Mouse (Mus musculus) forebrain, embryonic 13.5 days (tissue): ENCODE measurements around the gene Myh7. TPM values are rescaled to one million over a fixed set of nuclear protein-coding genes. Genes with fewer than 3 reads are reported as not detected.

Experiments used
- ATAC-seq: fragments of 200-750 bp; cut with Nextera tagmentation; 2 replicates; pipeline ENCODE4 v1.8.0; 2017
- H3K27ac ChIP-seq: fragments of 300-500 bp; sonication (generic); 2 replicates; pipeline ENCODE4 v1.5.1; 2015; ENCODE audit warnings: inconsistent platforms, mild to moderate bottlenecking, moderate library complexity
- H3K27me3 ChIP-seq: fragments of 300-500 bp; sonication (generic); 2 replicates; pipeline ENCODE4 v1.6.1; 2015; ENCODE audit warnings: mild to moderate bottlenecking, inconsistent platforms
- H3K36me3 ChIP-seq: fragments of 300-500 bp; sonication (generic); 2 replicates; pipeline ENCODE4 v1.6.1; 2015; ENCODE audit warnings: mild to moderate bottlenecking, inconsistent platforms; ENCODE audit not compliant: poor library complexity, severe bottlenecking
- H3K4me1 ChIP-seq: fragments of 300-500 bp; sonication (generic); 2 replicates; pipeline ENCODE4 v1.6.1; 2015; ENCODE audit warnings: inconsistent platforms
- H3K4me2 ChIP-seq: fragments of 300-500 bp; sonication (generic); 2 replicates; pipeline ENCODE4 v1.6.1; 2015; ENCODE audit warnings: inconsistent platforms, mild to moderate bottlenecking, moderate library complexity
- H3K4me3 ChIP-seq: fragments of 300-500 bp; sonication (generic); 2 replicates; pipeline ENCODE4 v1.5.1; 2015; ENCODE audit warnings: mild to moderate bottlenecking, inconsistent platforms
- H3K9ac ChIP-seq: fragments of 300-500 bp; sonication (generic); 2 replicates; pipeline ENCODE4 v1.6.1; 2015; ENCODE audit warnings: mild to moderate bottlenecking, inconsistent platforms
- H3K9me3 ChIP-seq: fragments of 300-500 bp; sonication (generic); replicated peaks from 2 replicates; pipeline ENCODE4 v1.6.1; 2016; ENCODE audit warnings: inconsistent platforms
- WGBS: fragments of 180-500 bp; shearing (Covaris S2); methylation state at CpG from one replicate; pipeline ENCODE4 v1.1.7; 2015; 5-methylcytosine and 5-hydroxymethylcytosine counted together
- polyA plus RNA-seq: library from polyadenylated mRNA; unstranded; fragments of >200 nt; fragmentation: Nextera tagmentation; extraction: Ambion mirVana; gene quantifications from 2 replicates; pipeline ENCODE4 v1.2.1, GENCODE M21; 2015

Myh7 gene
- polyA plus RNA-seq, 1 experiment from 2014 or later, result 2.5 TPM

- Histone ChIP-seq H3K9ac (peak overlapping the region; percentile 21; the same call in 1 of the 2 replicates), H3K36me3 (no peaks in the 10 kb centered on the region), H3K4me1 (peaks cover 16% of the 10 kb centered on the region), H3K4me3 (no peak overlapping the region), H3K27me3 (no peaks in the 10 kb centered on the region), H3K9me3 (no peaks in the 10 kb centered on the region), H3K4me2 (no peak overlapping the region), H3K27ac (no peak overlapping the region)
- 75% methylated on average over 6 of the region's 6 CpGs for WGBS
- ATAC-seq, result no peak
Measured at GRCm38 (mm10) chr14:54936831-54937160, 57.6 kb downstream of the Myh7 start.

- Histone ChIP-seq H3K36me3 (no peaks in the 10 kb centered on the region), H3K9me3 (no peaks in the 10 kb centered on the region), H3K27me3 (no peaks in the 10 kb centered on the region), H3K9ac (peak within 1 kb of the TSS; percentile 21; the same call in 1 of the 2 replicates), H3K27ac (no peak within 1 kb of the TSS), H3K4me3 (no peak within 1 kb of the TSS), H3K4me2 (no peak within 1 kb of the TSS), H3K4me1 (peaks cover 16% of the 10 kb centered on the region)
- 46% methylated on average over 8 of the region's 8 CpGs for WGBS
- peak; percentile 51; the same call in 1 of the 2 replicates for ATAC-seq
Measured at GRCm38 (mm10) chr14:54935904-54936830, 58.3 kb downstream of the Myh7 start, which contains the start of gene Cmtm5. Cmtm5 (plus strand) TSS chr14:54936261.

GRCm38 (mm10) chr14:54932645-54933150 lies 61.7 kb downstream of the Myh7 start, which contains the start of gene Il25:
Il25 (plus strand) TSS chr14:54932695.
- Histone ChIP-seq H3K36me3 (no peaks in the 10 kb centered on the region), H3K27me3 (no peaks in the 10 kb centered on the region), H3K9me3 (no peaks in the 10 kb centered on the region), H3K4me1 (peaks cover 24% of the 10 kb centered on the region), H3K27ac (no peak within 1 kb of the TSS; the same call in 1 of the 2 replicates), H3K4me2 (no peak within 1 kb of the TSS), H3K9ac (no peak within 1 kb of the TSS), H3K4me3 (no peak within 1 kb of the TSS)
- WGBS, result 37% methylated on average over 6 of the region's 6 CpGs
- no peak for ATAC-seq

GRCm38 (mm10) chr14:54930431-54930830 lies 64.0 kb downstream of the Myh7 start:
- no peak for ATAC-seq
- no peak overlapping the region for H3K4me2 ChIP-seq
- 25% methylated on average over 2 of the region's 2 CpGs for WGBS
- H3K36me3 ChIP-seq, result no peaks in the 10 kb centered on the region
- no peak overlapping the region for H3K9ac ChIP-seq
- H3K27ac ChIP-seq, result no peak overlapping the region
- peaks cover 30% of the 10 kb centered on the region for H3K4me1 ChIP-seq
- no peaks in the 10 kb centered on the region for H3K9me3 ChIP-seq
- H3K4me3 ChIP-seq, result no peak overlapping the region
- no peaks in the 10 kb centered on the region for H3K27me3 ChIP-seq

- Histone ChIP-seq H3K36me3 (no peaks in the 10 kb centered on the region), H3K4me2 (no peak overlapping the region), H3K4me1 (peaks cover 35% of the 10 kb centered on the region), H3K27me3 (no peaks in the 10 kb centered on the region), H3K9ac (no peak overlapping the region), H3K9me3 (no peaks in the 10 kb centered on the region), H3K27ac (no peak overlapping the region), H3K4me3 (no peak overlapping the region)
- ATAC-seq, result no peak
- WGBS, result 86% methylated on average over 5 of the region's 5 CpGs
Measured at GRCm38 (mm10) chr14:54929801-54930200, 64.6 kb downstream of the Myh7 start.

- Histone ChIP-seq H3K4me1 (peaks cover 45% of the 10 kb centered on the region), H3K4me2 (peak overlapping the region; percentile 93), H3K4me3 (peak overlapping the region; percentile 58), H3K36me3 (peaks cover 5% of the 10 kb centered on the region; the same call in 1 of the 2 replicates), H3K9ac (peak overlapping the region; percentile 86), H3K27ac (peak overlapping the region; percentile 98), H3K27me3 (no peaks in the 10 kb centered on the region), H3K9me3 (no peaks in the 10 kb centered on the region)
- 11% methylated on average over 7 of the region's 7 CpGs for WGBS
- ATAC-seq, result no peak
Measured at GRCm38 (mm10) chr14:54927296-54927695, 67.1 kb downstream of the Myh7 start.

- WGBS, result under 1% methylated on average over 45 of the region's 58 CpGs
- peak; percentile 68 for ATAC-seq
- peak overlapping the region; percentile 58 for H3K4me3 ChIP-seq
- no peaks in the 10 kb centered on the region for H3K27me3 ChIP-seq
- peak overlapping the region; percentile 93 for H3K4me2 ChIP-seq
- H3K9ac ChIP-seq, result peak overlapping the region; percentile 86
- peaks cover 12% of the 10 kb centered on the region for H3K36me3 ChIP-seq
- peaks cover 45% of the 10 kb centered on the region for H3K4me1 ChIP-seq
- H3K9me3 ChIP-seq, result peaks cover 6% of the 10 kb centered on the region
- H3K27ac ChIP-seq, result peak overlapping the region; percentile 98
Measured at GRCm38 (mm10) chr14:54926401-54927158, 67.8 kb downstream of the Myh7 start.

- 3% methylated on average over 57 of the region's 57 CpGs for WGBS
Measured at GRCm38 (mm10) chr14:54925349-54926342, 68.8 kb downstream of the Myh7 start, which contains the start of gene Efs. Efs (minus strand) TSS chr14:54926126.

GRCm38 (mm10) chr14:54924641-54925348 lies 69.6 kb downstream of the Myh7 start:
- Histone ChIP-seq H3K4me3 (peak overlapping the region; percentile 58), H3K9ac (peak overlapping the region; percentile 86), H3K36me3 (peaks cover 30% of the 10 kb centered on the region), H3K9me3 (peaks cover 17% of the 10 kb centered on the region), H3K4me2 (peak overlapping the region; percentile 93), H3K4me1 (peaks cover 38% of the 10 kb centered on the region), H3K27ac (peak overlapping the region; percentile 98), H3K27me3 (no peaks in the 10 kb centered on the region)
- ATAC-seq, result peak; percentile 77
- WGBS, result 6% methylated on average over 7 of the region's 7 CpGs

More at GRCm38 (mm10) chr14:54925349-54926342, 68.8 kb downstream of the Myh7 start, which contains the start of gene Efs:
- Histone ChIP-seq H3K9me3 (peaks cover 16% of the 10 kb centered on the region), H3K27ac (peak within 1 kb of the TSS; percentile 98), H3K4me3 (peak within 1 kb of the TSS; percentile 58), H3K4me2 (peak within 1 kb of the TSS; percentile 93), H3K27me3 (no peaks in the 10 kb centered on the region), H3K9ac (peak within 1 kb of the TSS; percentile 86), H3K4me1 (peaks cover 45% of the 10 kb centered on the region), H3K36me3 (peaks cover 21% of the 10 kb centered on the region)
- ATAC-seq, result peak; percentile 48
